ENCODE assay signal across 20 mouse cellular contexts in genomic region chr14:77864051-77864450, GRCm38 (mm10). TPM values are rescaled to one million over a fixed set of nuclear protein-coding genes. Genes with fewer than 3 reads are reported as not detected.
DNase-seq lines count a peak whose midpoint lies in the region; ATAC-seq and TF ChIP-seq lines count a peak whose summit lies in the region.
"Had no signal": no experiment of that assay in that cellular context is flagged by ENCODE, and none has a peak within 500 bp of the region (broad histone marks: within the 10 kb centered on the region; RNA-seq: fewer than 3 reads in every experiment).

No protein-coding gene starts in this region.

- H3K4me2 ChIP-seq in forebrain, postnatal 0 days (ENCODE audit: low read depth) = no peak overlapping the region
- no peak overlapping the region for H3K4me2 ChIP-seq in lung, embryonic 14.5 days
- H3K4me2 ChIP-seq: hindbrain, embryonic 15.5 days; liver, embryonic 13.5 days; midbrain, embryonic 13.5 days had no signal

- no peaks in the 10 kb centered on the region for H3K27me3 ChIP-seq in forebrain, embryonic 10.5 days (ENCODE audit: poor library complexity, severe bottlenecking)
- no peaks in the 10 kb centered on the region for H3K27me3 ChIP-seq in forebrain, postnatal 0 days (ENCODE audit: insufficient read depth, low read length)
- H3K27me3 ChIP-seq in lung, embryonic 14.5 days (ENCODE audit: insufficient read depth, low read length) = no peaks in the 10 kb centered on the region
- H3K27me3 ChIP-seq: hindbrain, embryonic 15.5 days; liver, embryonic 13.5 days; midbrain, embryonic 13.5 days had no signal

- H3K27ac ChIP-seq in forebrain, embryonic 10.5 days = peak overlapping the region; percentile 56; the same call in 1 of the 2 replicates
- no peak overlapping the region for H3K27ac ChIP-seq in forebrain, postnatal 0 days (ENCODE audit: low read depth, low read length)
- no peak overlapping the region for H3K27ac ChIP-seq in lung, embryonic 14.5 days (ENCODE audit: low read depth)
- peak overlapping the region; percentile 78 for H3K27ac ChIP-seq in bone marrow macrophage, adult 2 months (ENCODE audit: insufficient read depth, low read depth, low read length)
- no peak overlapping the region for H3K27ac ChIP-seq in layer of hippocampus, adult 2 months
- H3K27ac ChIP-seq: hindbrain, embryonic 15.5 days; limb, embryonic 10.5 days; liver, embryonic 13.5 days; midbrain, embryonic 13.5 days had no signal

- H3K9me3 ChIP-seq in forebrain, embryonic 10.5 days = no peaks in the 10 kb centered on the region
- H3K9me3 ChIP-seq in forebrain, postnatal 0 days (ENCODE audit: low read length) = no peaks in the 10 kb centered on the region
- H3K9me3 ChIP-seq in lung, embryonic 14.5 days (ENCODE audit: low read depth, low read length) = no peaks in the 10 kb centered on the region
- H3K9me3 ChIP-seq: hindbrain, embryonic 15.5 days; limb, embryonic 10.5 days; liver, embryonic 13.5 days; midbrain, embryonic 13.5 days had no signal

- H3K4me3 ChIP-seq in forebrain, embryonic 10.5 days = no peak overlapping the region
- H3K4me3 ChIP-seq in forebrain, postnatal 0 days (ENCODE audit: low read depth, low read length) = no peak overlapping the region
- H3K4me3 ChIP-seq in lung, embryonic 14.5 days (ENCODE audit: low read depth, low read length) = no peak overlapping the region
- no peak overlapping the region for H3K4me3 ChIP-seq in lung, adult 2 months (replicated peaks; ENCODE audit: extremely low read depth, low read depth, low read length)
- no peak overlapping the region for H3K4me3 ChIP-seq in bone marrow macrophage, adult 2 months (ENCODE audit: insufficient read depth, low read length)
- H3K4me3 ChIP-seq in layer of hippocampus, adult 2 months = no peak overlapping the region
- H3K4me3 ChIP-seq: erythroblast, embryonic 14.5 days; hindbrain, embryonic 15.5 days; limb, embryonic 10.5 days; liver, embryonic 13.5 days; midbrain, embryonic 13.5 days had no signal

- H3K36me3 ChIP-seq in forebrain, embryonic 10.5 days (replicated peaks) = peaks cover 4% of the 10 kb centered on the region; the same call in 1 of the 2 replicates
- no peaks in the 10 kb centered on the region for H3K36me3 ChIP-seq in forebrain, postnatal 0 days (ENCODE audit: insufficient read depth)
- H3K36me3 ChIP-seq in lung, embryonic 14.5 days (ENCODE audit: insufficient read depth) = no peaks in the 10 kb centered on the region
- H3K36me3 ChIP-seq: hindbrain, embryonic 15.5 days; limb, embryonic 10.5 days; liver, embryonic 13.5 days; midbrain, embryonic 13.5 days had no signal

- ATAC-seq in forebrain, postnatal 0 days = no peak
- ATAC-seq in lung, embryonic 14.5 days (ENCODE audit: insufficient read depth) = no peak
- ATAC-seq in megakaryocyte progenitor cell, adult 5-6 weeks (replicated peaks; ENCODE audit: poor library complexity) = peak; percentile 66
- ATAC-seq: activated CD4-positive, CD25-positive, alpha-beta regulatory T cell, adult 4 months; midbrain, embryonic 13.5 days had no signal

- WGBS in forebrain, embryonic 10.5 days = 60% methylated on average over 3 of the region's 3 CpGs
- 27% methylated on average over 3 of the region's 3 CpGs for WGBS in forebrain, postnatal 0 days
- 69% methylated on average over 3 of the region's 3 CpGs for WGBS in lung, embryonic 14.5 days
- 65% methylated on average over 3 of the region's 3 CpGs for WGBS in lung, adult 2 months

- no peak overlapping the region for H3K9ac ChIP-seq in forebrain, postnatal 0 days
- no peak overlapping the region for H3K9ac ChIP-seq in lung, embryonic 14.5 days
- H3K9ac ChIP-seq: hindbrain, embryonic 15.5 days; liver, embryonic 13.5 days; midbrain, embryonic 13.5 days had no signal

- peaks cover 40% of the 10 kb centered on the region for H3K4me1 ChIP-seq in forebrain, embryonic 10.5 days
- 0 out of 2 replicates have a peak, but pooled peaks cover 2% of the 10 kb centered on the region for H3K4me1 ChIP-seq in forebrain, postnatal 0 days (ENCODE audit: insufficient read depth)
- H3K4me1 ChIP-seq in lung, embryonic 14.5 days (ENCODE audit: insufficient read depth) = no peaks in the 10 kb centered on the region
- H3K4me1 ChIP-seq in lung, adult 2 months (ENCODE audit: control insufficient read depth, insufficient read depth, low read length) = no peaks in the 10 kb centered on the region
- H3K4me1 ChIP-seq in bone marrow macrophage, adult 2 months (ENCODE audit: control insufficient read depth, insufficient read depth, low read length) = peaks cover 37% of the 10 kb centered on the region
- H3K4me1 ChIP-seq: hindbrain, embryonic 15.5 days had no signal

- no peak for DNase-seq in forebrain, embryonic 10.5 days (ENCODE audit: extremely low spot score, low spot score)
- no peak for DNase-seq in forebrain, postnatal 0 days
- peak; percentile 10 for DNase-seq in lung, embryonic 14.5 days
- no peak for DNase-seq in lung, adult 2 months
- DNase-seq in layer of hippocampus, adult 2 months (ENCODE audit: low spot score in 2 of 2) = no peak
- DNase-seq in retina, postnatal 1 day = no peak
- DNase-seq: B cell, adult 2 months; cerebellum, adult 9-10 months; kidney, adult 2 months; kidney, postnatal 36 days; layer of hippocampus, postnatal 36 days; liver, embryonic 13.5 days; lung, postnatal 14 days had no signal

- TF ChIP-seq POLR2A in lung, adult 2 months (IDR thresholded peaks at IDR 0.05; ENCODE audit: borderline replicate concordance, extremely low read depth, low read depth, low read length) = no peak
- no peak for TF ChIP-seq POLR2A in bone marrow macrophage, adult 2 months (IDR thresholded peaks at IDR 0.05; ENCODE audit: borderline replicate concordance, low read depth, low read length)

- TF ChIP-seq CTCF in forebrain, postnatal 0 days (IDR thresholded peaks at IDR 0.05; ENCODE audit: low read depth) = no peak
- TF ChIP-seq CTCF in lung, embryonic 14.5 days (IDR thresholded peaks at IDR 0.05; ENCODE audit: low read depth) = no peak
- TF ChIP-seq CTCF in lung, adult 2 months (IDR thresholded peaks at IDR 0.05; ENCODE audit: insufficient read depth, low read length) = no peak
- no peak for TF ChIP-seq CTCF in bone marrow macrophage, adult 2 months (IDR thresholded peaks at IDR 0.05; ENCODE audit: low read depth, low read length)
- TF ChIP-seq CTCF in layer of hippocampus, adult 2 months (conservative IDR thresholded peaks at IDR 0.05) = no peak

RNA-seq across cellular contexts. Expression of gene Dnajc15, which starts 10.9 kb away (rescaled TPM):
- 119 and 127 TPM in 2 replicates for polyA plus RNA-seq in forebrain, embryonic 10.5 days (2016; fragmentation: Nextera tagmentation; extraction: Ambion mirVana)
- total RNA-seq in forebrain, postnatal 0 days (2014; rRNA removed) = 10.0 and 12.4 TPM in 2 replicates
- 77.7 and 90.2 TPM in 2 replicates for polyA plus RNA-seq in forebrain, postnatal 0 days (2015; fragmentation: Nextera tagmentation; extraction: Ambion mirVana)
- 96.4 and 103 TPM in 2 replicates for polyA plus RNA-seq in lung, embryonic 14.5 days (2014; fragmentation: Nextera tagmentation; extraction: Ambion mirVana)
- polyA plus RNA-seq in lung, adult 2 months (2012; rRNA removed) = 4.4 and 4.7 TPM in 2 replicates
- polyA plus RNA-seq in bone marrow macrophage, adult 2 months (2012; ENCODE audit: insufficient read depth, insufficient read length, missing spikeins) = 89.3 and 108 TPM in 2 replicates
- total RNA-seq in megakaryocyte progenitor cell, adult 5-6 weeks (2015) = 77.4 and 101 TPM in 2 replicates
- total RNA-seq in megakaryocyte progenitor cell, adult 5-6 weeks (2017) = 66.5 and 77.4 TPM in 2 replicates
- total RNA-seq in layer of hippocampus, adult 2 months (2021) = 10 to 100 TPM; 60.2 to 68.3 TPM

RNA-seq across cellular contexts. Expression of gene Epsti1, which starts 40.0 kb away (rescaled TPM):
- polyA plus RNA-seq in forebrain, embryonic 10.5 days (2016; fragmentation: Nextera tagmentation; extraction: Ambion mirVana) = not detected in 2 replicates
- 0.33 and 0.54 TPM in 2 replicates for total RNA-seq in forebrain, postnatal 0 days (2014; rRNA removed)
- 0.45 and 0.97 TPM in 2 replicates for polyA plus RNA-seq in forebrain, postnatal 0 days (2015; fragmentation: Nextera tagmentation; extraction: Ambion mirVana)
- polyA plus RNA-seq in lung, embryonic 14.5 days (2014; fragmentation: Nextera tagmentation; extraction: Ambion mirVana) = 0.47 and 1.1 TPM in 2 replicates
- polyA plus RNA-seq in lung, adult 2 months (2012; rRNA removed) = 4.0 and 4.2 TPM in 2 replicates
- polyA plus RNA-seq in bone marrow macrophage, adult 2 months (2012; ENCODE audit: insufficient read depth, insufficient read length, missing spikeins) = 132 and 142 TPM in 2 replicates
- total RNA-seq in megakaryocyte progenitor cell, adult 5-6 weeks (2015) = 11.1 and 13.2 TPM in 2 replicates
- 29.6 and 36.9 TPM in 2 replicates for total RNA-seq in megakaryocyte progenitor cell, adult 5-6 weeks (2017)
- total RNA-seq in layer of hippocampus, adult 2 months (2021) = under 1 TPM in 1 of 2 experiments, not detected in 1; 0.37 TPM

Comparison
In these comparisons a context has a peak if more than half of its experiments do, and no peak if none do; other contexts are left out.
1. H3K27ac ChIP-seq: peak in forebrain, embryonic 10.5 days (single experiment) and bone marrow macrophage, adult 2 months (single experiment); none in forebrain, postnatal 0 days (single experiment), lung, embryonic 14.5 days (single experiment) and layer of hippocampus, adult 2 months (single experiment).
2. RNA of gene Dnajc15, which starts 10.9 kb away (polyA plus RNA-seq): 119 to 127 TPM in forebrain, embryonic 10.5 days, 96.4 to 103 TPM in lung, embryonic 14.5 days, 89.3 to 108 TPM in bone marrow macrophage, adult 2 months and 77.7 to 90.2 TPM in forebrain, postnatal 0 days; 4.4 to 4.7 TPM in lung, adult 2 months; every median in the first group is over 10 times any median in the second.
3. RNA of gene Epsti1, which starts 40.0 kb away (polyA plus RNA-seq): 132 to 142 TPM in bone marrow macrophage, adult 2 months; 4.0 to 4.2 TPM in lung, adult 2 months, 0.45 to 0.97 TPM in forebrain, postnatal 0 days, 0.47 to 1.1 TPM in lung, embryonic 14.5 days and not detected in forebrain, embryonic 10.5 days; every median in the first group is over 10 times any median in the second.